Mouse (Mus musculus) WW6 (cell line): ENCODE measurements around the gene Tmc7.

ENCODE experiments used
- DNase-seq: peaks from one replicate; pipeline ENCODE4 v3.0.0-alpha.2; 2013; ENCODE audit warnings: low read depth, low spot score

Tmc7 gene

GRCm38 (mm10) chr7:118585856-118586255 is 1.3 kb upstream of the Tmc7 start:
- DNase-seq = no peak

- no peak for DNase-seq
Measured at GRCm38 (mm10) chr7:118584926-118585325, 390 bp upstream of the Tmc7 start.

DNA sequence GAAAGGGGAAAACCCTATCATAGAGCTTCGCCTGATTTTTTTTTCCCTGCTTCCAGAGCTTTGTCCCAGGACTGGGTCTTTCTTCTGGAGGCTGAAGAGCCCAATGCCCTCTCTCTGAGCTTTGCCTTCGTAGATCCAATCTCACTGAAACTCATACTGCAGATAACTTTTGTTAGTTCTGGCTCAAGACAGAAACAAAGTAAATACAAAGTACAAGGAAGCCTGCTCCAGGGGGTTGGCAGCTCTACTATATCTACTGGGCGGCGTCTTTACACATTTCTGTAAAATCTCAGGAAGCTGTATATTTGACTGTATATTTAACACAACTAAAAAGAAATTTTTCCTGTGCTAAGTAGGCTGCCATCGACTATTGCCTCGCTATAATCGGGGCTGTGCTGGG is 715 bp downstream of the Tmc7 start:
- no peak for DNase-seq

GRCm38 (mm10) chr7:118579938-118580337 is 4.6 kb downstream of the Tmc7 start:
- DNase-seq = peak; percentile 42

DNA sequence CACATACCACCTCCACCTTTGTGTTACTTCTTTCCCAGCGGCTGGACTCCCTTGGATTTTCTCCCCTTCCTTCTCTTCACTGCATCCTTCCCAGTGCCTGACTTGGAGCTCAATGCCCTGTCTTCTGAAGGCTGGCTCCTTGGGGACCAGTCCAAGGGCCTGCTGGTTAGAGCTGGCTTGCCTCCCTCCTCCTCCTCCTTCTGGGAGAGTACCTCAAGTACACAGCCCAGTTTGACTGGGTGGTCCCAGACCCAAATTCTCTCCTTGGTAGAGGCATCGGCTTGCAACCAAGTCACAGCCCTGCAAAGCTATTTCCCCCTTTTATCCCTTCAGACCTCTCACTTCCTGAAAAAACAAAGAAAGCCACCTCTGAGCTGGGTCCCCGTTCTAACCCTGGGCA is 6.3 kb downstream of the Tmc7 start:
- DNase-seq = no peak

GRCm38 (mm10) chr7:118572039-118572438 is 12.5 kb downstream of the Tmc7 start:
- DNase-seq = no peak

DNA sequence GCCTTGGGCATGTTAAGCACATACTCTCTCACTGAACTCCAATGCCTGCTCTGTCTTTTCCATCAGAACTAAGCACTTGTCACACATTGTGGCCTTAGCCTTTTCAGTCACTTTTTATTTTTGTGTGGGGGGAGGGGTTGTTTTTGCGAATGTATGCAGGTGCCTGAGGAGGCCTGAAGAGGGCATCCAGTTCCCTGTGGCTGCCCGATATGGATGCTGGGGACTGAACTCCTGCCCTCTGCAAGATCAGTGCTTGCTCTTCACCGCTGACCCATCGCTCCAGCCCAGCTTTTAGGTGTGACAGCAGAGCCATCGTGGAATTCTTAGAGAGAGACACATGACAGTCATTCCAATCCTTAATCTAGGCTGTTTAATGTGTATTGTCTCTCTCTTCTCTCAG is 13.2 kb downstream of the Tmc7 start:
- no peak for DNase-seq

- no peak for DNase-seq
Measured at GRCm38 (mm10) chr7:118569121-118569543, 15.4 kb downstream of the Tmc7 start.

- DNase-seq = no peak
Measured at GRCm38 (mm10) chr7:118554290-118554689, 30.2 kb downstream of the Tmc7 start.

- DNase-seq = no peak
Measured at GRCm38 (mm10) chr7:118553881-118554280, 30.7 kb downstream of the Tmc7 start.

- no peak for DNase-seq
Measured at GRCm38 (mm10) chr7:118547451-118547850, 37.1 kb downstream of the Tmc7 start.

GRCm38 (mm10) chr7:118544128-118544527 is 40.4 kb downstream of the Tmc7 start:
- DNase-seq = no peak

DNA sequence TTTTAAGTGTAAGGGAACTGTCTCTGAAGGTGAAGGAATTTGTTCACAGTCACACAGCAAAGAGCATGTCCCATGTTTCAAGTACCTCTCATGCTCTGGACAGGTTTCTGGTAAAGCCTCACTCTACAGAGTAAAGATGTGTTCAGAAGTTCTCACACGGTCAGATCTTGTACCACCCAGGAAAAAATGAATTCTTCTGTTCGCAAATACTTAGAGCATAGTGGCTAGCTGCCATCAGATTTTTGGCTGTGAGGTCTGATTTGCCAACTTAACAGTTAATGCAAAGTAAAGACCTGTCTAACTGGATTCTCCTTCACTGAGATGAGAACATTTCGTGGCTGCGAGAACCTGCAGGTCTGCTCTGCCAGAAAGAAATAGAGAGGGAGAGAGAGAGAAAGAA is 49.5 kb downstream of the Tmc7 start:
- no peak for DNase-seq

GRCm38 (mm10) chr7:118534326-118534725 is 50.2 kb downstream of the Tmc7 start:
- DNase-seq = no peak

- peak; percentile 93 for DNase-seq
Measured at GRCm38 (mm10) chr7:118533178-118533578, 51.4 kb downstream of the Tmc7 start, which contains the start of gene Coq7. TSS of gene Coq7 (minus strand) at chr7:118533356.

GRCm38 (mm10) chr7:118532519-118533177 is 51.9 kb downstream of the Tmc7 start:
- DNase-seq = peak; percentile 89

GRCm38 (mm10) chr7:118526967-118527366 is 57.6 kb downstream of the Tmc7 start:
- DNase-seq = no peak

GRCm38 (mm10) chr7:118522077-118522476 is 62.5 kb downstream of the Tmc7 start:
- no peak for DNase-seq

DNA sequence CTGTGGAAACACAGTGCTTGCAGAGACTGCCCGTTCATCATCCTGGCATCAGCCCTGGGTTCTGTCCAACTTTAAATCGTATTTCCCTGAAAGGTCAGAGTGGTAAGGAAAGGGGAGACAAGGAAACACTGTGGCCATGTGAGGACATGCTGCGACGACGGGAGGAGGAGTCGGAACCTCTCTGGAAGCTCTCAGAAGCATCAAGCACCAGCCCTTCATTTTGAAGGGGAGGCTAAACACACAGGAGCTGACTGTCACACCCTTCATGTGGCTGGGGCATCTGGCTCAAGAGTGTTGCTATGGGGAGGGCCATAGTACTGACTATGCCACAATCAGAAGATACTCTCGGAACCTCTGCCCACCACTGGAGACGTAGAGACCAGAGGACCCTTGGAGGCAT is 64.9 kb downstream of the Tmc7 start:
- no peak for DNase-seq

- DNase-seq = peak; percentile 39
Measured at GRCm38 (mm10) chr7:118518687-118519086, 65.8 kb downstream of the Tmc7 start.

DNA sequence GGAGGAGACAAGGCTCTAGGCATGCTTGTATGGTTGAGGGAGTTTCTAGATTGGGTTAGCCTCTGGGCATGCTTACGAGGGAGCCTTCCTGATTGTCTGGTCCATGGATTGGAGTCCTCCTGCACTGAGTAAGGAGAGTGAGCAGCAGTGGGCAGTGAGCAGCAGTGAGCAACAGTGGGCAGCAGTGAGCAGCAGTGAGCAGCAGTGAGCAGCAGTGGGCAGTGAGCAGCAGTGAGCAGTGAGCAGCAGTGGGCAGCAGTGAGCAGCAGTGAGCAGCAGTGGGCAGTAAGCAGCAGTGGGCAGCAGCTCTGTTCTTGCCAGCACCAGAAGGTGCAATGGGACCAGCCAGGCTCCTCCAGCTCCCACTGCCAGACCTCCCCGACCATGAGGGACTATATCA is 66.7 kb downstream of the Tmc7 start:
- no peak for DNase-seq

- DNase-seq = no peak
Measured at GRCm38 (mm10) chr7:118508556-118508955, 76.0 kb downstream of the Tmc7 start.

DNA sequence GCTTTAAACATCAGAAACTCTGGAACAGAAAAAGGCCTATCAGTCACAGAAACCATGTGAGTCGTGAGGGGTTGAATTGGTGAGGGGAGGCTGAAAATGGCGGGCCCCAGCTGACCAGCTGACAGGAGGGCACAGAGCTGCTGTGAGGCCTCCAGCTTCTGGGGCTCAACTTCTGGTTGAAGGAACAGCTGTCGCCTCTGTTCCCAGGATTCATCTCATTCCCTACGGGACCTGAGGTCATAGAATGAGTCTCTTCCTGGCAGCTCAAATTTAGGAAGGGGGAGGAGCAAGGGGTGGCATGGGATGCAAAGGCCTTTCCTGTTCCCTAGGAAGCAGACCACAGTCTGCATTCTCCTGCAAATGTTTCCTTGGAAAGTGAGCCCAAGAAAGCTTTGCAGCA is 80.7 kb downstream of the Tmc7 start:
- no peak for DNase-seq

- no peak for DNase-seq
Measured at GRCm38 (mm10) chr7:118502333-118502732, 82.2 kb downstream of the Tmc7 start.
